In the genomic region with DNA sequence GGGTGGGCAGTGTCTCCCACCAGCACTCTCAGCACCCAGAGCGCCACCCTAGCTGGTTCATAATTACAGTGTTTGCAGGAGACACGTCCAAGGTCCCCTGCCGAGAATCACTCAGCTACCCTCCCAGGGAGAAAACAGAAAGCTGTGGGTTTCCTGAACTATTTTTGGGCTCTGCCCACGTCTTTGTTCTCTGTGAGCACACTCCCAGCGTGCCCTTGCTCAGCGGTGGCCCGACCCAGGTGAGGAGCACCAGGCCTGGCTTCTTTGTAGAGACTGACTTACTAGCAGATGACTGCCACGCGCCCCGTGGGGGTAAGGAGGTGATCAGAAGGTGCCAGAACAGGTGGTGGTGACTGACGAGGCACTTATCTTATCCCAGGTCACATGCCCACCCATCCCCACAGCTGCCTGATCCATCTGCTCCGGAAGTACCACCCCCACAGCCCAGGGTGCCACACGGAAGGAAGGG, we compare ENCODE assay signal across 15 mouse cellular contexts. TPM values are rescaled to one million over a fixed set of nuclear protein-coding genes. Genes with fewer than 3 reads are reported as not detected.
DNase-seq lines count a peak whose midpoint lies in the region; ATAC-seq and TF ChIP-seq lines count a peak whose summit lies in the region.
"Had no signal": no experiment of that assay in that cellular context is flagged by ENCODE, and none has a peak within 500 bp of the region (broad histone marks: within the 10 kb centered on the region; RNA-seq: fewer than 3 reads in every experiment).

No protein-coding gene starts in this region.

- H3K27me3 ChIP-seq in spleen, adult 2 months (ENCODE audit: control insufficient read depth, insufficient read depth, low read length): no peaks in the 10 kb centered on the region
- no peaks in the 10 kb centered on the region for H3K27me3 ChIP-seq in forebrain, postnatal 0 days (ENCODE audit: insufficient read depth, low read length)
- H3K27me3 ChIP-seq in hindbrain, postnatal 0 days (ENCODE audit: insufficient read depth, low read length): no peaks in the 10 kb centered on the region

- H3K9ac ChIP-seq in forebrain, postnatal 0 days: no peak overlapping the region
- no peak overlapping the region for H3K9ac ChIP-seq in hindbrain, postnatal 0 days (replicated peaks; ENCODE audit: low read length)
- H3K9ac ChIP-seq: limb, embryonic 15.5 days had no signal

- no peak overlapping the region for H3K4me3 ChIP-seq in spleen, adult 2 months (ENCODE audit: extremely low read depth, insufficient read depth, insufficient read length)
- H3K4me3 ChIP-seq in forebrain, postnatal 0 days (ENCODE audit: low read depth, low read length): no peak overlapping the region
- H3K4me3 ChIP-seq in hindbrain, postnatal 0 days (ENCODE audit: low read length): no peak overlapping the region
- H3K4me3 ChIP-seq: limb, embryonic 15.5 days had no signal

- peaks cover 24% of the 10 kb centered on the region; the same call in 1 of the 2 replicates for H3K4me1 ChIP-seq in spleen, adult 2 months (ENCODE audit: control insufficient read depth, insufficient read depth, insufficient read length)
- peaks cover 20% of the 10 kb centered on the region for H3K4me1 ChIP-seq in forebrain, postnatal 0 days (ENCODE audit: insufficient read depth)
- H3K4me1 ChIP-seq in hindbrain, postnatal 0 days (ENCODE audit: insufficient read depth, low read length): peaks cover 15% of the 10 kb centered on the region
- H3K4me1 ChIP-seq: limb, embryonic 15.5 days had no signal

- no peak for TF ChIP-seq POLR2A in spleen, adult 2 months (IDR thresholded peaks at IDR 0.05; ENCODE audit: low read depth, low read length)

- TF ChIP-seq CTCF in spleen, adult 2 months (IDR thresholded peaks at IDR 0.05; ENCODE audit: extremely low read depth, insufficient read depth, insufficient read length, insufficient replicate concordance): no peak
- no peak for TF ChIP-seq CTCF in forebrain, postnatal 0 days (IDR thresholded peaks at IDR 0.05; ENCODE audit: low read depth)
- TF ChIP-seq CTCF in hindbrain, postnatal 0 days (IDR thresholded peaks at IDR 0.05; ENCODE audit: low read depth): no peak

- no peak for ATAC-seq in forebrain, postnatal 0 days
- ATAC-seq in hindbrain, postnatal 0 days: no peak
- no peak for ATAC-seq in granulocyte monocyte progenitor cell, adult 5-6 weeks (replicated peaks; ENCODE audit: poor library complexity, severe bottlenecking)

- H3K9me3 ChIP-seq in forebrain, postnatal 0 days (ENCODE audit: low read length): no peaks in the 10 kb centered on the region
- H3K9me3 ChIP-seq in hindbrain, postnatal 0 days (ENCODE audit: low read length): no peaks in the 10 kb centered on the region
- H3K9me3 ChIP-seq: limb, embryonic 15.5 days had no signal

- H3K36me3 ChIP-seq in spleen, adult 2 months (ENCODE audit: control insufficient read depth, insufficient read depth, low read length): no peaks in the 10 kb centered on the region
- H3K36me3 ChIP-seq in forebrain, postnatal 0 days (ENCODE audit: insufficient read depth): no peaks in the 10 kb centered on the region
- H3K36me3 ChIP-seq in hindbrain, postnatal 0 days (ENCODE audit: insufficient read depth, low read length): no peaks in the 10 kb centered on the region
- H3K36me3 ChIP-seq: limb, embryonic 15.5 days had no signal

- 10% methylated on average over 13 of the region's 13 CpGs for WGBS in spleen, adult 2 months
- WGBS in forebrain, postnatal 0 days: 60% methylated on average over 13 of the region's 13 CpGs
- WGBS in hindbrain, postnatal 0 days: 67% methylated on average over 13 of the region's 13 CpGs

- no peak overlapping the region for H3K4me2 ChIP-seq in forebrain, postnatal 0 days (ENCODE audit: low read depth)
- no peak overlapping the region for H3K4me2 ChIP-seq in hindbrain, postnatal 0 days (ENCODE audit: low read depth, low read length)
- H3K4me2 ChIP-seq: limb, embryonic 15.5 days had no signal

- peak; percentile 94 for DNase-seq in heart, adult 11 months
- DNase-seq in heart, adult 18-20 months: no peak
- DNase-seq in spleen, adult 2 months (ENCODE audit: low read depth in 1 of 2, low spot score in 2 of 2): peak in 1 of 2 experiments; percentile 27
- DNase-seq in spleen, postnatal 4 days (ENCODE audit: low spot score in 2 of 2): no peak
- peak; percentile 48 for DNase-seq in naive thymus-derived CD4-positive, alpha-beta T cell, adult 2 months (ENCODE audit: low read depth)
- no peak for DNase-seq in forebrain, postnatal 0 days
- DNase-seq in hindbrain, postnatal 0 days (ENCODE audit: low spot score): no peak
- DNase-seq: cerebellum, postnatal 25 days; gastrocnemius, postnatal 14 days; heart, postnatal 36 days; lung, postnatal 10 days; retina, postnatal 1 day had no signal

- H3K27ac ChIP-seq in spleen, adult 2 months (ENCODE audit: insufficient read depth, low read length): peak overlapping the region; percentile 25; the same call in 1 of the 2 replicates
- no peak overlapping the region for H3K27ac ChIP-seq in forebrain, postnatal 0 days (ENCODE audit: low read depth, low read length)
- no peak overlapping the region for H3K27ac ChIP-seq in hindbrain, postnatal 0 days
- H3K27ac ChIP-seq: kidney, postnatal 0 days; limb, embryonic 15.5 days had no signal

RNA-seq across cellular contexts. Expression of gene Kcnb1, which starts 50.1 kb away (rescaled TPM):
- total RNA-seq in heart, adult 18-20 months (2021): 10 to 100 TPM; 32.8 to 36.1 TPM
- 1.3 and 1.7 TPM in 2 replicates for polyA plus RNA-seq in spleen, adult 2 months (2012; rRNA removed)
- 15.5 and 21.8 TPM in 2 replicates for total RNA-seq in forebrain, postnatal 0 days (2014; rRNA removed)
- 2.9 and 4.1 TPM in 2 replicates for polyA plus RNA-seq in forebrain, postnatal 0 days (2015; fragmentation: Nextera tagmentation; extraction: Ambion mirVana)
- total RNA-seq in hindbrain, postnatal 0 days (2014; rRNA removed): 21.5 and 33.6 TPM in 2 replicates
- polyA plus RNA-seq in hindbrain, postnatal 0 days (2015; fragmentation: Nextera tagmentation; extraction: Ambion mirVana): 4.0 and 5.1 TPM in 2 replicates
- 1.3 TPM in 1 of 2 replicates, not detected in the other for total RNA-seq in granulocyte monocyte progenitor cell, adult 5-6 weeks (2014; fragmentation: Nextera tagmentation)
- 0.39 and 1.7 TPM in 2 replicates for total RNA-seq in granulocyte monocyte progenitor cell, adult 5-6 weeks (2017)

Comparison
In these comparisons a context has a peak if more than half of its experiments do, and no peak if none do; other contexts are left out.
1. DNase-seq: peak in heart, adult 11 months (single experiment) and naive thymus-derived CD4-positive, alpha-beta T cell, adult 2 months (single experiment); none in heart, adult 18-20 months (0 of 2), spleen, postnatal 4 days (0 of 2), forebrain, postnatal 0 days (single experiment) and hindbrain, postnatal 0 days (single experiment).